Mouse (Mus musculus) E14TG2a.4 (cell line): ENCODE results near the gene Gm136.

Experiments
- CTCF ChIP-seq: conservative IDR thresholded peaks from 2 replicates; pipeline ENCODE4 v1.5.1; 2014; ENCODE audit warnings: low read length
- NANOG ChIP-seq: IDR thresholded peaks from 2 replicates; pipeline ENCODE4 v1.6.1; 2014; ENCODE audit warnings: borderline replicate concordance, low read length, mixed read lengths

- TF ChIP-seq CTCF: no peak
- no peak for TF ChIP-seq NANOG
Observed at GRCm38 (mm10) chr4:34729851-34730341, 26.2 kb downstream of the Gm136 start, which contains the start of gene Cfap206.
